Mouse (Mus musculus) monocyte, adult 2 months (primary cell): ENCODE measurements around the gene Scin.

Experiments
- DNase-seq, 2 experiments: peaks; one replicate each; pipeline ENCODE4 v3.0.0; 2022; ENCODE audit warnings: low spot score in 2 of 2, low read depth in 1 of 2

Gene Scin

DNA sequence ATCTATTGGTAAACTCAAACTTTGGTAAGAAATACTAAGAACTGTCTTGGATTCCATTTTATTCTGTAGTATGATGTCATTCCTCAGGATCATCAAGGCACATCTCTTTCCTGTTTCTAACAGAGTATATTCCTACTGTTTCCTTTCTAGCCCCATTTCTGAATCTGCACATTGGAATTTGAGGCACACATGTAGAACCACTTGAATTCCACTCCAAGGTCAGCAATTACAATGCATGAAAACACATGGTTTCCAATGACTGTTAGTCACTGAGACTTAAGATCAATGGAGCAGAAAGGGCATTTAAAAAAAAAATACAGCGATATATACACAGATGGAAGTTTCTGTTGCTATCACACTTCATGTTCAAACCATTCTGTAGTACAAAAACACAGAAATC, 24.8 kb downstream of the Scin start:
- DNase-seq: no peak

GRCm38 (mm10) chr12:40108143-40108542, 25.9 kb downstream of the Scin start:
- DNase-seq: no peak

- DNase-seq: no peak
Observed at GRCm38 (mm10) chr12:40106874-40107273, 27.2 kb downstream of the Scin start.

GRCm38 (mm10) chr12:40104750-40105149, 29.3 kb downstream of the Scin start:
- no peak for DNase-seq

DNA sequence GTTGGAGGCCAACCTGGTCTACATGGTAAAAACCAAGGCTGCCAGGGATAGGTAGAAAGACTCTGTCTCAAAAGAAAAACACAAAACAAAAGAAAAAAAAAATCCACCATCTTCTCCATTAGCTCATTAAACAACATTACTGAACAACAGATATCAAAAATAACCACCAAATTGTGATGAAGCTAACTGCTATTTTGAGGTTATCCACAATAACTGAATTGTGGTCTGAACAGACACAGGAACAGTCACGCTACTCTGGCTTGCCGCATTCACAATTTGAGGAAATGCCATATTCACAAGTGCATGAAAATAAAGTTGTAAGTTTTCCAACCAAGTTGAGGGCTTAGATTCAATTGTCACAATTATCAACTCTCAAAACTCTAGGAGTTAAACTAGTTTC, 31.7 kb downstream of the Scin start:
- no peak for DNase-seq

- no peak for DNase-seq
Observed at GRCm38 (mm10) chr12:40099407-40099806, 34.6 kb downstream of the Scin start.

GRCm38 (mm10) chr12:40097449-40097848, 36.6 kb downstream of the Scin start:
- no peak for DNase-seq

DNA sequence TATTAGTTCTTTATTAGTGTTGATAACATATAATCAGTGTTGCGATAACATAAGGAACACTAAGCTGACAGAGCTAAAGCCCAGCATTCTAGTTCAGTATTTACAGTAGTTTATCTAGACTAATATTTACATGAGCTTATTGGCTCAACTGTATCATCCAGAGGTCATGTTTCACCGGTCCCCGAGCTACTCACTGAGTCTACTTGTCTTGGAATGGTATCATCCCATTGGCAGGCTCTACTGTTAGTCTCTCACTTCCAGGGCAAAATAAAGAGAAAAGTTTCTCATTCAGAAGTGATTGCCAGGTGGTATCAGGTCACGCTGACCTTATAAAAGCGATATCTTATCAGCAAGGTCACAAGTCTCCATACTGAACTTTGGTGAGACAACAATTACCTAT, 37.0 kb downstream of the Scin start:
- DNase-seq: no peak

DNA sequence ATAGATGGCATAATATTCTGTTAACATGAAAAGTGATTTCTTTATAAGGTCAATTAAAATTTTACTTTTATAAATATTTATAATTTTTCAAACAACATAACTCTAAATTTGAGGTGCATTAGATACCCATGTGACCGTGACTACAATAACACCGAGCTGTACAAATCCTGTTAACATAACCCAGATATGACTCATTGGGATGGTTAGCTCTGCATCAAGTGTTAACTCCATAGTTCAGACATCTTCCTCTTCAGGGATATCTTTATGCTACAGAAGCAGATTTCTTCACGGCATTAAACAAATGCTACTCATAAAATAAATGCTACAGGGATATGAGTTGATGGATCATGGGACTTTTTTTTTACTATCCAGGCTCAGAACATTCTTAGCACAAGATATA, 37.6 kb downstream of the Scin start:
- no peak for DNase-seq

DNA sequence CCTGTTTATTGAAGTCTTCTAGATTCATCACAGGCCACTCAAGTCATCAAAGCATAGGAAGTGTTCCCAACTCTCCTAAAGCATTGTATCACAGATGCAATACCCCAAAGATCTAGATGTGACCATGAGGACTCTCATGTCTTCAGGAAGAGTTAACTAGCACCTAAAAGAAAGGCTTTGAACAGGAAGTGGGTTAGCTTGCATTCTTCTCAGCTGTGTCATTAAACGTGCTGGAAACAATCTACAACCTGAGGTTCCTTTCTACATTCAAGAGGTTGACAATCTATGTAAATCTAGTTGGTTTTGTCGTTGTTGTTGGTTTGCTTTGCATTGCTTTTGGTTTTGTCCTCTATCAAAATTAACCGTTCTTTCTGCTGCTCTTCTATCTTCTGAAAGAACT, 44.0 kb downstream of the Scin start:
- DNase-seq: no peak

DNA sequence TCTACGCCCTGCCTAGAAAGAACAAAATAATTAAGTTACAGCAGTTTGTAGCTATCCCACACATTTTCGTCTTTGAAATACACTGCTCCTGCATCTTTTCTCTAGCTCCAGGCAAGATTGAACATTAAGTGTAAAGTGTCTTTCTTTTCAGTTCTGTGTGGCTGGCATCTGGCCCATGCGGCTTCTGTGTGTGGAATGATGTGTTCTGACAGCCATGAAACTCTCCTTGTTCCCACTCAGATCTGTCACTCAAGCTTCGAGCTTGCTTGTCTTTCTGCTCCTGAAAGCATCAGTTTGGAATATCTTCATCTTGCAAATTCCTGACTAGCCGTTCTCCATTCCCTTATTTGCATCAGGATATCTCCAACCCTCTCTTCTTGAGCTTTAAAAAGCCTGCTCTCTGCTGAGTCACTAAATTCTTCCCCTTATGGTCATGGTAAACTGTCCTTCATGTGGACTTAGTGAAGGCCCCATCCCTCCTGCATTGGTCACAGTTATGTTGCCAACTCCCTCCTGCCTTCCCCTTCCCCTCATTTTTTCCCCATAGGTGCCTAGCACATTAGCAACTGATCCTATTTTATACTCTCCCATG, 48.2 kb downstream of the Scin start:
- no peak for DNase-seq

DNA sequence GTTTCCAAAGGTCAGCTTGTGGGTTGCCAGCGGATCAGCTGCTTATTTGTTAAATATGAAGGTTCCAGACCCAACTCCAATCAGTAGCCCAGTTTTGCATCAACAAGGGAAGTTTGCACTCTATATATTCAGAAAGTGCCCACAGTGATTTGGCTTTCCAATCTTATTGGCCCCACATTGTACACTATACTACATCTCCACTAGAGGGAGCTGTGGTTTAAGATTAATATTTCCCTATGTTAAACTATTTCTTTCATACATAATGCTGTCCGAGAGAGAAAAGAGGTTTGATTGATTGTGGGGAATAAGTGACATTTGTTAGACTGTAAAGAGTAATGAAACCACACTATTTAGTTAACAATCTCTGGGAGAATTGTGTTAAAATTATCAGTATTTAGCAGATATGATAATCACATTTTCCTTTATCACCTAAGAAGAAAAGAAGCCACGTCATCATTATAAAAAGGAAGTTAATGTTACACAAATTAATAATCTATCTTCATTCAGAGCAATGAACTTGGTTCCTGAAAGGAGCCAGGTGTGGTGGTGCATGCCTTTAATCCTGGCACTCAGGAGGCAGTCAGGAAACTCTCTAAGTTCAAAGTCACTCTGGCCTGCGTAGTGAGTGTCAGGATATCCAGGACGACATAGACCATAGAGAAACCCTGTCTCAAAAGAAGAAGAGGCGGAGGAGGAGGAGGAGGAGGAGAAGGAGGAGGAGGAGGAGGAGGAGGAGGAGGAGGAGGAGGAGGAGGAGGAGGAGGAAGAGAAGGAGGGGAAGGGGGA, 51.4 kb downstream of the Scin start:
- no peak for DNase-seq

DNA sequence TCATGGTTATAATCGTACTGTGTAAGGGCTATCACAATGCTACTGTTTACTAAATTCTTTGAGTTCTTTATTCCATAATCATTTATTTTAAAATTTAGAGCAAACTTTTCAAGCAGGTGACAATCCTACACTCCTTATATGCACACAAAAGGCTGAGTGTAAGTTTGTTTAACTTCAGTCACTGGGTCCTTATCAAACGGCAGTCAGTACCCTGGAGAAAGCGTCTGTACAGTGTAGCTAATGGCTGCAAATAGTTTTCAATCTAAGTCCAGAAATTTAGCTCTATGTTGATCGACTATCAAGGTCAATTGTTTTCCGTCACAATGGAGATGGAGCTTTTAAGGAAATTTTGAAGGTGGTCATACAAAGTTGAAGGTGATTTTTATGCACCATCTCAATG, 52.0 kb downstream of the Scin start:
- no peak for DNase-seq

DNA sequence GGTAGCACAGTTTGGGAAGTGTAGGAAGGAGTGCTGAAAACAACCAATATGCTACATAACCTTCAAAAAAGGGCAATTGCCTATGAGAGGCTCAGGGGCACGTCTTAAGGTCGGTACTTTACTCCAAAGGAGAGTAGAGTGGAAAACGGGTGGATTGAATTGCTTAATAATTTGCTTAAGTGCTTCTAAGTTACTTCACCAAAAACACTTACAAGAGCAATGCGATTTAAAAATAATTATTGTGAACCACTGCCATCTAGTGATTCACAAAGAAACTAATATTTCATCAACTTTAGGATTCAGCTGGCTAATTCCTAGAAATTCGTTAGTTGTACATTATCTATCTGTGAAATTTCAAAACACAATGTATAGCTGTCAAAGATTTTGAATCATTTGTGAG, 60.4 kb downstream of the Scin start:
- no peak for DNase-seq

- no peak for DNase-seq
Observed at GRCm38 (mm10) chr12:40047024-40047423, 87.0 kb downstream of the Scin start.

DNA sequence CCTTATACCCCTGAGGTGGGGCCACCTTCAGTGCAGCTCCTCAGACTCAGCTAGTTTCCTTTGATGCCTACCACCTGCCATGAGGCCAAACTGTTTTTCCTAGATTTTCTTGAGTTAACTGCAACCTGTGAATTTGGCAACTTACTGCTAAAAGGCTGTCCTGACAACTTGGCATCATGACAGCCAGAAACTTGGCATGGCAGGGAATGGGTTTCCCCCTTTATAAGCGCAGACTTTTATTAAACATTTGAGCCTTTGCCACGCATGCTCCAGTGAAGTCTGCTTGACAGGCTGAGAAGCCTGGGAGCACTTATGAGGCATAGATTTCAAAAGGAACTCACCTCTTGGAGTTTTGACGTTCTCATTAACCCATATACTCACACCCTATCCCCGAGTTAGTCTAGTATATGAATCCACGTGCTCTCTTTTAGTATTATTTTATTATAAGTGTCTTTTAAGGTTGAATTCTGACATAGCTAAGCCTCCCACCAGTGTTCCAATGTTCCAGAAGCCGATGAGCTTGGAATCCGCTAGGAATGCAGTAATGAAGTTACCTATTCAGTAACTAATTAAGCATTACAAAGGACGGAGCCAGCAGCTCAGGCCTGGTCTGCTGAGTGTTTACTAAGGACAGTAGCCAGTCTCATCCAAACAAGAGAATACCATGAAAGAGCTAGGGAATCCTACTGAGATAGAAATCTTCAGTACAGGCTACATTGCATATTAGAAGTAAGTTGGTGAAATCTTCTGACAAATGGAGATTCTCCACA, 90.0 kb downstream of the Scin start:
- DNase-seq: no peak

GRCm38 (mm10) chr12:40040067-40040466, 94.0 kb downstream of the Scin start:
- no peak for DNase-seq

DNA sequence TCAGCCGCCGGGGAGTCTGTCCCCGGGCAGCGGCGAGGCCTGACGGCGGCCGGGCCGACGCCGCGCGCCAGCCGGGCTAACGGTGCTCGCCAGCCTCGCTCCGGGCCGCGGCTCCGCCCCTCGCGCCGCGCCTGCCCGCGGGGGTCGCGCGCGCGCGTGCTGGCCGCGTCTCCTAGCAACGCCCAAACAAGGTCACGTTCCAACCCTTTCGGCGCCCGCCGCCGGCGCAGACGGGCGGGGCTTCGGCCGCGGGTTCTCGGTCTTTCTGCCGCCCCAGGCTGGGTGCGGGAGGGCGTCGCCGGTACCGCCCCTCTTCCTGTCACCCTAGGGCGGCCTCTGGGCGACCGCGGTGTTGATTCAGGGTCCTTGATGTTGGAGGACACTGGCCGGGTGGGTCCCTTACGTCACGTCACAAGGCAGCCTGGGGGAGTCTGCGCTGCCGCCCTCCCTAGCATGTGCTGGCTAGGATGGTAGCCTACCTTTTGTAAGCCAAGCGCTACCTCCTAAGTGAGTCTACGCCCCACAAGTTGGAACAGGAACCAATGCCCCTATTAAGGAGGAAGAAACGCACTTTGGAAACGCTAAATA, 96.1 kb downstream of the Scin start, which contains the start of gene Arl4a:
TSS of gene Arl4a (minus strand) at position 150 of the 588 bp plus-strand sequence.
- DNase-seq: peak; percentile 61 to 78

DNA sequence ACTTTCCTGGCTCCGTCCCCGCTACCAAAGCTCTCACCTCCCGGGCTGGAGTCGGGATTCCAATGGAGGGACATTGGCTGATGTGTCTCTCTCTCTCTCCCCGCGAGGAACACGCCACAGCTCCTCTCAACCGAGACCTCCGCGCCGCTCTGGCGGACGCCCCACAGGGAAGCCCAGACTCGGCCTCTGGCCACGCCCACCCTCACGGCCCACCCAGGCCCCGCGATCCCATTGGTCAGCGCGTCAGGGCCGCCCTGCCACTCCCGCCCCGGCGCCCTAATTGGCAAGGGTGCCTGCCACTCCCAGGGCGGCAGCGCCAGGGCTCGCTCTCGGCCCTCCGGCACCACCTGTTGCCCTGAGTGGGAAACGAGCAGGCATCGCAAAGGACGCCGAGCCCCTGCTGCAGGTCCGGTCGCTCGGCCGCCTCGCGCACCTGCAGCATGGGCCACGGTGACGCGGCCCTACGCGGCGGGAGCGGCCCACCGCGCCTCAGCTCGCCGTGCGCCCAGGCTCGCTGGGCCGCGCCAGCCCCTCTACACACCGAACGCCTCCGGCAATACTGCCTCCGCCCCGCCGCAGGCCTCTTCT, 96.7 kb downstream of the Scin start:
- DNase-seq: peak; percentile 86 to 91

- no peak for DNase-seq
Observed at GRCm38 (mm10) chr12:40036666-40037065, 97.4 kb downstream of the Scin start.

- DNase-seq: no peak
Observed at GRCm38 (mm10) chr12:40035506-40035905, 98.5 kb downstream of the Scin start.
